Mouse (Mus musculus): Measurements from ENCODE around the gene Prdm13.

Prdm13 gene

DNA sequence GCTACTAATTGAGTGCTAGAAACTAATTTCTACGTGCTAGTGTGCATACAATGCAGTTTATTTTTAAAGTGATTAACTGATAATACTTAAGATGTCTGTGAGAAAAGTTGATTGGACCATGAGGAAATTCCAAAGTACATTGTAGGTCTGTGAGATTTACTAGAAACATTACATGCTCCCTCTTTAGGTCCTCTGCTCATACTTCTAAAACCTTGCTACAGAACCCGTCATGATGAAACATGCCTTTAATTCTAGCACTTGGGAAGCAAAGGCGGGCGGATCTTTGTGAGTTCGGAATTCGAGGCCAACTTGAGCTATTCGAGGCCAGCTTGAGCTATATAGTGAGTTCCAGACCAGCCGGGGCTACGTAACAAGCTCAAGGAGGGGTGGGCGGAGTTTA lies 4.8 kb downstream of the Prdm13 start:
- CTCF ChIA-PET = no interaction called here
- POLR2A ChIA-PET = interaction anchor here in 2 of 4 experiments (0.8 to 1.9 kb wide), 2 partner anchors 9 to 46 kb away, joined by 3 to 6 read pairs; partner anchors contain the start of gene Ccnc (in 1 of the 2)

DNA sequence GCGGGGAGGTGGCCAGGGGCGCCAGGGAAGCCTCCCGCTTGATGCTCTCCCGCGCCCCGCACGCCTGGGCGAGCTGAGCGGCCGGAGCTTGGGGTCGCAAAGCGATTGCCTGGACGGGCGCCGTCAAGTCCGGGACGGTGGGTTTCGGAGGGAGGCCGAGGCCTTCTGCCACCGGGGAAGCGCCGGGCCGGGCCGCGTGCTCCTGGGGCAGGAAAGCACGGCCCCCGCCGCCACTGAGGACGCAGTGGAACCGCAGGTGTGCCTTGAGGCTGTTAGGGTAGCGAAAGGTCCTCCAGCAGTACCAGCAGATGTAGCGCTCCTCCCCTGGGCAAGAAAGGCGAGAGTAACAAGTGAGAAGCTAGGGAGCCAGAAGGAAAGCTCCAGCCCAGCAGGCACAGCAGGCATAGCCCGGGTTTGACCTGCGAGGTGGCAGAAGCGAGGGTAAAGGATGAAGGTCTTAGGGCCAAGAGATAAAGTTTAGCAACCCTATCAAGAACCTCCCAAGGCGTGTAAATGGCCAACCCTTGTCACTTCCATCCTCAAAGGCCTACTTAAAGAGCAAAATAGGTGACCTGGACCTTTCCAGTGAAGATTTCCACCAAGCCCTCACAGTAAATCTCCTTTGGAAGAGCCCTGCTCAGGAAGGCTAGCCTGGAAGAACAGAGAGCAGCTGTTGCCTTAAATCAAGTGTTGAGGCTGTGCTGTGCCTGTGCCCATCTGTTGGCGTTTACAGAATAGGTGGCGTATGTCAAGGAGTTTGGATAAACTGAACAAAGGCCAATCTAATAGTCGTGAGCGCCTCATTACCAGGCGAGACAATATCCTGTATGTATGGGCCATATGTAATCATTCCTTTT lies 5.9 kb downstream of the Prdm13 start:
- POLR2A ChIA-PET = interaction anchor here in 2 of 4 experiments (0.7 to 1.9 kb wide), 7 partner anchors 8 to 48 kb away, joined by 3 to 6 read pairs (median 6); partner anchors contain the start of gene Ccnc (in 2 of the 2)
- CTCF ChIA-PET = interaction anchor here in 1 of 4 experiments (0.6 kb wide), 2 partner anchors 42 to 924 kb away, joined by 5 to 6 read pairs; no protein-coding TSS in a partner anchor

DNA sequence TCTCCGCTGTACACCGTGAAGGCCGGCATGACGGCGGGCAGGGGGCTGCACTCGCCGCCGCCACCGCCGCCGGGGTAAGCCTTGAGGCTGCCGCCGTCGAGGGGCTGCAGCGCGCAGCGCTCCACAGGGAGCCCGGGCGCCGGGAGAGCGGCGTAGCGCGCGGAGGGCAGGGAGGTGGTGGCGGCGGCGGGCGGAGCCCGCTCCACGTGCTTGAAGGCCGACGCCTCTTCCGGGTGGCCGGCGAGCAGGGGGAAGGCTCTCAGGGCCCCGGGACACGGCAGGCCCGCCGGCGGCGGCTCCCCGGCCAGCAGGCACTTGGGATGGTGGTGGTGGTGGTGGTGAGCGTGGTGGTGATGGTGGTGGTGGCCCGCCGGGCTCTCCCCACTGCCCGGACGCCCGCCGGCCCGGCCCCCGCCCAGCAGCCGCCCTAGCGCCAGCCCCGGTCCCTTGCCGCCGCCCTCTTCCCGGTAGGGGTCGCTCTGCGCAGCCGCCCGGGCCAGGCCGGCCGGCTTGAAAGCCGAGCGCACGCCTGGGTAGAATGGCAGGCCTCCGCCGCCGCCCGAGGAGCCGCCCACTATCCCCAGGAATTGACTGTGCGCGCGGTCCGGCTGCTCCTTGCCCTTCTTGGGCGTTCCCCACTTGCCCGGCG lies 6.7 kb downstream of the Prdm13 start:
- ChIA-PET POLR2A (interaction anchor here in 2 of 4 experiments (0.7 to 1.6 kb wide), 6 partner anchors 9 to 48 kb away, joined by 3 to 6 read pairs (median 5); partner anchors contain the start of gene Ccnc (in 2 of the 2)), CTCF (interaction anchor here in 1 of 4 experiments (0.6 kb wide), 1 partner anchor 43 kb away, joined by 6 read pairs; no protein-coding TSS in a partner anchor)

DNA sequence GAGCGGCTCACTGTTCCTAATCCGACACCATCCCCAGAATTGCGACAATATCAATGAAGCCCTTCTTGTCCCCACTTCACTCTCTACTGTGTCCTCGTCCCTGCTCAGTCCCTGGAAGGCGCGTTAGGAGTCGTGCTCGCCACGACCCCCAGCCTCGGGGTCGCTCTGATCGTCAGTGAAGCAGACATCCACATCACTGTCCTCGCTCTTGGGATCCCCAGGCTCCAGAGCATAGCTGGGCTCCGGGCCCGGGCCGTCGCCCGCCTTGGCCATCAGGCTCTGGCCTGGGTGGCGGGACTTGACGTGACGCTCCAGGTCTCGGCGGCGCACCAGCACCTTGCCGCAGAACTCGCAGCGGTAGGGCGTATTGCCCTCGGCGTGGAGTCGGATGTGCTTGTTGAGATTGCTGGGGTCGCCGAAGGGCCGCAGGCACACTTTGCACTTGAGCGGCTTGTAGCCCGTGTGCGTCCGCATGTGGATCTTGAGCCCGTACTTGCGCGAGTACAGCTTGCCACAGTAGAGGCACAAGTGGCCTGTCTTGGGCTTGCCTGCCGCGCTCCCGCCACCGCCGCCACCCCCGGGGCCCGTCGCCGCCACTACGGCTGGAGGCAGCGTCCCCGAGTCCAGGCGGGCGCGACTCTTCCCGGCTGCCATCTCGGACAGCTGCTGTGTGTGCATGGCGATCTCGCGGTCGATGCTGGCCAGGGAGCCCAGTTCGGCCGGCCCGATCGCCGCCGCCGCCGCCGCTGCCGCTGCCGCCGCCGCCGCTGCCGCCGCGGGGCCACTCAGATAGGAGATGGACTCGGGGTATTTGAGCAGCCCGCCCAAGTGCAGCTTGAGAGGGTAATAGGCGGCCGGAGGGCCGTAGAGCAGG lies 7.4 kb downstream of the Prdm13 start:
- CTCF ChIA-PET = no interaction called here
- POLR2A ChIA-PET = interaction anchor here in 2 of 4 experiments (1.0 to 1.6 kb wide), 3 partner anchors 11 to 49 kb away, joined by 3 to 6 read pairs (median 3); partner anchors contain the start of gene Ccnc (in 1 of the 2)

DNA sequence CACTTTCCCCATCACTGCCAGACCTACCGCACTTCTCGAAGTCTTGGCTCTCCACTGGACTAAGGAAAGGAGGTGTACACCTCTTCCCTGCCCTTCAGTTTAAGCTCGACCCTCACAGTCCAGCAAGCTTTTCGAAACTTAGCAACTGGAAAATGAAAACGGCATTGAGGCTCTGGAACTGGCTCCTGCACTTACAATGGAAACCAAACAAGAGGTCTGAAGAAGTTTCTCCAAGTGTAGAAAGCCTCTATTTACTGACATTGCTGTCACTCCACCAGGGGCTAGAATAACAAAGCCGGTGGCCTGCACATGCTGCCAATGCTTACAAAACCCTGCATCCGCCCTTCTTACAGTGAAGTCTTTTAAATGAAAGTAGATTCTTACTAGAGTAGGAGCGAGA lies 11.1 kb downstream of the Prdm13 start:
- POLR2A ChIA-PET = interaction anchor here in 1 of 4 experiments (1.1 to 2.2 kb wide), 3 partner anchors 9 to 42 kb away, joined by 3 to 13 read pairs (median 3); partner anchors contain the start of gene Prdm13
- CTCF ChIA-PET = interaction anchor here in 2 of 4 experiments (0.6 to 1.8 kb wide), 3 partner anchors 10 to 96 kb away, joined by 3 to 6 read pairs (median 3); no protein-coding TSS in a partner anchor

DNA sequence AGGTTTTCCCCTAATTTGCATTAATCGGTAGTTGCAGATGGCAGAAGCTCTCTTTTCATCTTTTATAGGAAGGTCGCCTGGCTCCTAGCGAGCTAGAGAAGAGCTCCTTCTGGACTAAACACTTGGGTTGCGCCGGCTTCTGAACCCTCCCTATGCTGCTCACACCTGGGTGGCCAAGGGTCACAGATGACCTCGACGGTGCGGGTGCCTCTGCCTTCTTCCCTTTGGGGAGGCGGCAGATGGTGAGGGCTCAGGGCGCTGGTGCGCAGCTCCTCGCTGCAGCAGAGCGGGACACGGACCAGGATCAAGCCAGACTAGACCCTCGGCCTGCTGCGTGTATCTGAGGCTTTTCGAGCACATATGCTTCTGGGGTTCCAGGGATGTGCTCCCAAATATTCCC lies 11.7 kb downstream of the Prdm13 start:
- CTCF ChIA-PET = interaction anchor here in 2 of 4 experiments (0.6 to 1.8 kb wide), 4 partner anchors 10 to 96 kb away, joined by 3 to 6 read pairs (median 4); no protein-coding TSS in a partner anchor
- POLR2A ChIA-PET = interaction anchor here in 1 of 4 experiments (0.6 to 2.2 kb wide), 5 partner anchors 10 to 49 kb away, joined by 3 to 13 read pairs (median 3); partner anchors contain the start of gene Prdm13

DNA sequence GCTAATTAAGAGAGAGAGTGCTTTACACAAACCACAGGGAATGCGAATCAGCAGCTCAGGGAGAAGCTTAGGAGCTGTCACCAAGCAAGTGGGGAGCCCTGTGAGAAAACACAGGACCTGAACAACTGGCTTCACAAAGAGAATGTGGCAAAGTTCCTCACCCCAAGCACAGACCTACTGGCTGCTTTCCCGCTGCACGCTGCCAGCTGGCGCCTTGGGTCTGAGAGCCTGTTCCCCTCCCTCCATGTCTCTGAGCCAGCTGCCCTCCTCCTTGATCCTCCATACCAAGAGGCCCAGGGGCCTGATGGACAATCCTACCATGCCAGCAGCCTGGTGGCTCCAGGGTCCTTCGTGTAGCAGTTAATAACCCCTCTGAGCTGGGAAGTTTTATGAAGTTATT lies 19.8 kb downstream of the Prdm13 start:
- ChIA-PET POLR2A (interaction anchor here in 1 of 4 experiments (1.0 kb wide), 1 partner anchor 16 kb away, joined by 3 read pairs; no protein-coding TSS in a partner anchor), CTCF (interaction anchor here in 1 of 4 experiments (1.1 kb wide), 1 partner anchor 30 kb away, joined by 3 read pairs; no protein-coding TSS in a partner anchor)

DNA sequence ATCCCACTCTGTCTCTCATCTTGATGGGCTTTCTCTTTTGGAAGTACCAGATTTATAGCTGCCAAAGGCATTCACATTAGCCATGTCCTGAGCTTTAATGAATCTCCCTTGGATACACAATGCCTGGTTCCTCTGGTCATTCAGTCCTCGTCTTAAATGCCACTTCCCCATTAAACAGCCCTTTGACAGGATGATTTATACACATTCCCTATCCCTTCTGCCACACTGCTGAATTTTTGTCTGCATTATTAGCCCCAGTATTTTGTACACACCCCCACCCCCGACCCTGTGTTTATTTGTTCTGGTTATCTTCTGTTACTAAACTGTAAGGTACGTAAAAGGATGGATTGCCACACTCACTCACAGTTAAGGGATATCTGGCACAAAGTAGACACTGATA lies 27.6 kb downstream of the Prdm13 start:
- ChIA-PET POLR2A (interaction anchor here in 1 of 4 experiments (1.1 kb wide), 1 partner anchor 10 kb away, joined by 3 read pairs; no protein-coding TSS in a partner anchor), CTCF (interaction anchor here in 1 of 4 experiments (0.7 kb wide), 1 partner anchor 10 kb away, joined by 3 read pairs; no protein-coding TSS in a partner anchor)

DNA sequence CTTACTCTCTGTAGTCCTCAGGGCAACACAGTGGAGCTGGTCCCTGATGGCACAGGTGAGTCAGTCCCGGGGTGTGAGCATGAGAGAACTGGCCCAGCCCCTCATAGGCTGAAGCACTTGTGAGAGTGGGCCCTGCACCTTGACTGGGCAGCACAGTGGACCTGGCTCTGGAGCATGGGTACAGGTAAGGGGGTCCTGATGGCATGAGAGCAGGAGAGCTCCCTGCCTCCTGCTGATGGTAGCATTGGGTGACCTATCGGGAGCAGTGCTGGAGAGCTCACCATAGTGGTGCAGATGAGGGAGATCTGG lies 56.5 kb downstream of the Prdm13 start:
- POLR2A ChIA-PET = interaction anchor here in 1 of 4 experiments (0.6 kb wide), 1 partner anchor 41 kb away, joined by 5 read pairs; no protein-coding TSS in a partner anchor
- CTCF ChIA-PET = interaction anchor here in 1 of 4 experiments (0.7 kb wide), 1 partner anchor 75 kb away, joined by 3 read pairs; no protein-coding TSS in a partner anchor

DNA sequence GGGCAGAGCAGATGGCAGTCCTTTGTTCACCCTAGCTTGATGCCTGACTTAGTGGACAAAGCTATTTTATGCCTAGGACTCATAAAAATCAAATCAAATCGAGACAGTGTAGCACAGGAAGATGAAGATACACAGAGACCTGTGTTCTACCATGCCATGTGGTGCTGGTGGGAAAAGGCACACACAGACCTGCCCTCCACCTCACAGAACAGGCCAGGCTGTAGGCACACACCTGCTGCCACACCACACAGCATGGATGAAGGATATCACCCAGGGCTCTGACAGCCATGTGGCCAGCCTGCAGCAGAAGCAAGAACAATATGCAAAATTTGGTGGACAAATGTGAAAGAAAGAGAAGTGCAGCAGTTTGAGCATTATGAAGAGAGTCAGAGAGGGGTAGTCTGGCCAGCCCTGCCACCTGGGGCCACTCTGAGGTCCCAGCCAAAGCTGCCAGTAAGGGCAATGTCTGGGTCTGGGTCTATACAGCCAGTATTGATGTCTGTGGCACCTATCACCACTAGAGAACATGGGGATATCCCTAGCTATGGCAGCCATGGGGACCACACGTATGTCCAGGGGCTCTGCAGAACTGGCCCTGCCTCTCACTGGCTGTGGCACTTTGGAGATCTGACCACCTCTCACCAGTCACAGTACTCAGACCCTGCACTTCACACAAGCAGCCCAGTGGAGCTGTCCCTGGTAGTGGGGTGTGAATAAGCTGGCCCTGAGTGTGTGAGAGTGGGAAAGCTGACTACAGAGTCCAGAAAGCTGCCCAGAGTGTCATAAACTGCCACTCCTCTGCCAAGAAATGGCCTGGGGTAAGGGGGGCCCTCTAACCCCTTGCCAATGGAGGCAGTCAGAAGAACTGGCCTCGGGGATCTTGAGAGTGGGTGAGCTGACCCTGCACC lies 57.1 kb downstream of the Prdm13 start:
- CTCF ChIA-PET = interaction anchor here in 1 of 4 experiments (0.7 kb wide), 1 partner anchor 76 kb away, joined by 3 read pairs; no protein-coding TSS in a partner anchor

More for the DNA sequence above, 57.1 kb downstream of the Prdm13 start:
- POLR2A ChIA-PET = interaction anchor here in 1 of 4 experiments (0.6 kb wide), 1 partner anchor 41 kb away, joined by 5 read pairs; no protein-coding TSS in a partner anchor
